Mouse (Mus musculus) retina, adult 2 months (tissue): ENCODE measurements around the gene Acot7.

ENCODE experiments used
- DNase-seq: peaks from one replicate; pipeline ENCODE4 v3.0.0-alpha.2; 2012; ENCODE audit warnings: low read depth, low spot score

Acot7 gene

GRCm38 (mm10) chr4:152151451-152151965, 26.4 kb upstream of the Acot7 start:
- DNase-seq: no peak

GRCm38 (mm10) chr4:152151966-152152544, 25.9 kb upstream of the Acot7 start, which contains the start of gene Espn:
TSS of gene Espn (minus strand) at chr4:152152371.
- no peak for DNase-seq

GRCm38 (mm10) chr4:152153771-152154177, 24.2 kb upstream of the Acot7 start:
- no peak for DNase-seq

GRCm38 (mm10) chr4:152155019-152155418, 22.9 kb upstream of the Acot7 start:
- no peak for DNase-seq

GRCm38 (mm10) chr4:152157779-152158584, 20.0 kb upstream of the Acot7 start:
- DNase-seq: no peak

- DNase-seq: no peak
Measured at GRCm38 (mm10) chr4:152158585-152159284, 19.2 kb upstream of the Acot7 start, which contains the start of gene Hes2. TSS of gene Hes2 (plus strand) at chr4:152158867.

GRCm38 (mm10) chr4:152159285-152159678, 18.7 kb upstream of the Acot7 start:
- DNase-seq: no peak

GRCm38 (mm10) chr4:152160748-152161147, 17.2 kb upstream of the Acot7 start:
- no peak for DNase-seq

GRCm38 (mm10) chr4:152161601-152162000, 16.3 kb upstream of the Acot7 start:
- DNase-seq: no peak

GRCm38 (mm10) chr4:152162748-152163147, 15.2 kb upstream of the Acot7 start:
- DNase-seq: no peak

GRCm38 (mm10) chr4:152165036-152165931, 12.7 kb upstream of the Acot7 start:
- DNase-seq: no peak

- no peak for DNase-seq
Measured at GRCm38 (mm10) chr4:152168052-152168451, 9.9 kb upstream of the Acot7 start.

- no peak for DNase-seq
Measured at GRCm38 (mm10) chr4:152169103-152169502, 8.8 kb upstream of the Acot7 start.

GRCm38 (mm10) chr4:152170286-152170685, 7.6 kb upstream of the Acot7 start:
- DNase-seq: no peak

- no peak for DNase-seq
Measured at GRCm38 (mm10) chr4:152171543-152171942, 6.4 kb upstream of the Acot7 start.

GRCm38 (mm10) chr4:152173041-152173440, 4.9 kb upstream of the Acot7 start:
- peak; percentile 72 for DNase-seq

- no peak for DNase-seq
Measured at GRCm38 (mm10) chr4:152173956-152174355, 4.0 kb upstream of the Acot7 start.

- no peak for DNase-seq
Measured at GRCm38 (mm10) chr4:152176638-152177037, 1.3 kb upstream of the Acot7 start.

- DNase-seq: no peak
Measured at GRCm38 (mm10) chr4:152177174-152177536, 779 bp upstream of the Acot7 start.

- no peak for DNase-seq
Measured at GRCm38 (mm10) chr4:152178344-152178864, 470 bp downstream of the Acot7 start.
